8 mouse cellular contexts compared by ENCODE assay signal in genomic region chr3:32366246-32366734, GRCm38 (mm10). TPM values are rescaled to one million over a fixed set of nuclear protein-coding genes. Genes with fewer than 3 reads are reported as not detected.
DNase-seq lines count a peak whose midpoint lies in the region; ATAC-seq lines count a peak whose summit lies in the region.

No protein-coding gene starts in this region.

- 62% methylated on average over 17 of the region's 17 CpGs for WGBS in forebrain, embryonic 11.5 days
- WGBS in limb, embryonic 13.5 days, result 64% methylated on average over 17 of the region's 17 CpGs
- WGBS in neural tube, embryonic 13.5 days, result 47% methylated on average over 17 of the region's 17 CpGs

- no peaks in the 10 kb centered on the region for H3K9me3 ChIP-seq in forebrain, embryonic 11.5 days (ENCODE audit: control insufficient read depth, low read length)
- no peaks in the 10 kb centered on the region for H3K9me3 ChIP-seq in limb, embryonic 13.5 days
- H3K9me3 ChIP-seq in neural tube, embryonic 13.5 days, result no peaks in the 10 kb centered on the region

- no peaks in the 10 kb centered on the region for H3K36me3 ChIP-seq in forebrain, embryonic 11.5 days (ENCODE audit: control insufficient read depth, insufficient read depth, low read length)
- H3K36me3 ChIP-seq in limb, embryonic 13.5 days, result no peaks in the 10 kb centered on the region
- H3K36me3 ChIP-seq in neural tube, embryonic 13.5 days, result no peaks in the 10 kb centered on the region

- peak overlapping the region; percentile 72 for H3K4me2 ChIP-seq in forebrain, embryonic 11.5 days (ENCODE audit: low read depth, low read length, severe bottlenecking)
- peak overlapping the region; percentile 83 for H3K4me2 ChIP-seq in limb, embryonic 13.5 days (replicated peaks)
- H3K4me2 ChIP-seq in neural tube, embryonic 13.5 days, result peak overlapping the region; percentile 80

- peak overlapping the region; percentile 79; the same call in 1 of the 2 replicates for H3K9ac ChIP-seq in forebrain, embryonic 11.5 days (ENCODE audit: low read length)
- no peak overlapping the region for H3K9ac ChIP-seq in limb, embryonic 13.5 days
- peak overlapping the region; percentile 90 for H3K9ac ChIP-seq in neural tube, embryonic 13.5 days

- H3K4me3 ChIP-seq in forebrain, embryonic 11.5 days (ENCODE audit: low read depth, low read length), result peak overlapping the region; percentile 89
- H3K4me3 ChIP-seq in limb, embryonic 13.5 days, result peak overlapping the region; percentile 92
- peak overlapping the region; percentile 85 for H3K4me3 ChIP-seq in neural tube, embryonic 13.5 days

- ATAC-seq in forebrain, embryonic 11.5 days (replicated peaks; ENCODE audit: low FRiP score), result peak; percentile 50
- 0 out of 2 replicates have a peak, but pooled peaks have one; percentile 17 for ATAC-seq in limb, embryonic 13.5 days (ENCODE audit: low FRiP score, low read depth)
- ATAC-seq in neural tube, embryonic 13.5 days (ENCODE audit: low read depth), result peak; percentile 57; the same call in 1 of the 2 replicates

- peak; percentile 5 for DNase-seq in kidney, adult 18-20 months
- DNase-seq in kidney, postnatal 10 days, result no peak
- peak; percentile 36 for DNase-seq in ZHBTc4 (ENCODE audit: low read depth, low spot score)
- DNase-seq in forebrain, embryonic 11.5 days (ENCODE audit: low spot score), result peak; percentile 59
- no peak for DNase-seq in gastrocnemius, postnatal 4 days (ENCODE audit: low spot score in 2 of 2)
- no peak for DNase-seq in c-Kit-positive CD71-positive TER-119-positive erythroid progenitor cells, embryonic 14.5 days (ENCODE audit: low spot score)

- 0 out of 2 replicates have a peak, but pooled peaks cover 4% of the 10 kb centered on the region for H3K4me1 ChIP-seq in forebrain, embryonic 11.5 days (replicated peaks; ENCODE audit: control insufficient read depth, insufficient read depth, low read length)
- peaks cover 26% of the 10 kb centered on the region for H3K4me1 ChIP-seq in limb, embryonic 13.5 days
- H3K4me1 ChIP-seq in neural tube, embryonic 13.5 days (replicated peaks), result peaks cover 41% of the 10 kb centered on the region

- no peaks in the 10 kb centered on the region for H3K27me3 ChIP-seq in forebrain, embryonic 11.5 days (ENCODE audit: control insufficient read depth, insufficient read depth, low read length)
- no peaks in the 10 kb centered on the region for H3K27me3 ChIP-seq in limb, embryonic 13.5 days
- H3K27me3 ChIP-seq in neural tube, embryonic 13.5 days, result no peaks in the 10 kb centered on the region

- no peak overlapping the region for H3K27ac ChIP-seq in forebrain, embryonic 11.5 days (ENCODE audit: low read depth, low read length)
- H3K27ac ChIP-seq in limb, embryonic 13.5 days, result no peak overlapping the region
- peak overlapping the region; percentile 95 for H3K27ac ChIP-seq in neural tube, embryonic 13.5 days (replicated peaks)

RNA-seq across cellular contexts. Expression of gene Zmat3, which starts 0.5 kb away (rescaled TPM):
- polyA plus RNA-seq in forebrain, embryonic 11.5 days (2014; fragmentation: Nextera tagmentation; extraction: Ambion mirVana), result 10.8 and 11.5 TPM in 2 replicates
- 5.5 and 5.7 TPM in 2 replicates for polyA plus RNA-seq in limb, embryonic 13.5 days (2015; fragmentation: Nextera tagmentation; extraction: Ambion mirVana)
- 7.5 and 8.1 TPM in 2 replicates for polyA plus RNA-seq in neural tube, embryonic 13.5 days (2015; fragmentation: Nextera tagmentation; extraction: Ambion mirVana)
- total RNA-seq in gastrocnemius, postnatal 4 days (2021), result 10 to 100 TPM; 12.7 to 15.5 TPM

RNA-seq across cellular contexts. Expression of gene Pik3ca, which starts 31.2 kb away (rescaled TPM):
- polyA plus RNA-seq in forebrain, embryonic 11.5 days (2014; fragmentation: Nextera tagmentation; extraction: Ambion mirVana), result 14.2 and 16.1 TPM in 2 replicates
- polyA plus RNA-seq in limb, embryonic 13.5 days (2015; fragmentation: Nextera tagmentation; extraction: Ambion mirVana), result 8.5 and 10.6 TPM in 2 replicates
- polyA plus RNA-seq in neural tube, embryonic 13.5 days (2015; fragmentation: Nextera tagmentation; extraction: Ambion mirVana), result 11.8 and 14.5 TPM in 2 replicates
- total RNA-seq in gastrocnemius, postnatal 4 days (2021), result 10 to 100 TPM; 58.8 to 62.8 TPM

Comparison
In these comparisons a context has a peak if more than half of its experiments do, and no peak if none do; other contexts are left out.
1. DNase-seq: peak in kidney, adult 18-20 months (single experiment), ZHBTc4 (single experiment) and forebrain, embryonic 11.5 days (single experiment); none in kidney, postnatal 10 days (single experiment), gastrocnemius, postnatal 4 days (0 of 2) and c-Kit-positive CD71-positive TER-119-positive erythroid progenitor cells, embryonic 14.5 days (single experiment).
2. Peak in every context shown above with its lines, with median percentiles within 50 percentile points of each other: ATAC-seq, H3K4me2 ChIP-seq and H3K4me3 ChIP-seq.